Mouse (Mus musculus) embryonic fibroblast, embryonic 13.5 days (primary cell): Measurements from ENCODE around the gene Meis2.

Source experiments
- CTCF ChIP-seq: IDR thresholded peaks from 2 replicates; pipeline ENCODE4 v1.5.1; 2011; ENCODE audit warnings: mild to moderate bottlenecking, control low read depth, low read length, moderate library complexity, borderline replicate concordance; ENCODE audit not compliant: insufficient read depth
- POLR2A ChIP-seq: IDR thresholded peaks from 2 replicates; pipeline ENCODE4 v1.6.1; 2011; ENCODE audit warnings: low read depth, mild to moderate bottlenecking, control low read depth, low read length, moderate library complexity

- no peak for TF ChIP-seq CTCF
- peak; percentile 23 for TF ChIP-seq POLR2A
Observed at GRCm38 (mm10) chr2:116064521-116064920, 1.1 kb downstream of the Meis2 start.
